Mouse (Mus musculus) MEL (cell line): ENCODE measurements around the gene Zfp111. TPM values are rescaled to one million over a fixed set of nuclear protein-coding genes. Genes with fewer than 3 reads are reported as not detected.

Source experiments
- DNase-seq: peaks from one replicate; pipeline ENCODE4 v3.0.0; 2011; ENCODE audit warnings: low read depth, low spot score
- H3K27ac ChIP-seq: 2 replicates; pipeline ENCODE4 v1.5.1; 2012; ENCODE audit warnings: low read depth, mild to moderate bottlenecking, control low read depth, low read length, moderate library complexity; ENCODE audit not compliant: control insufficient read depth
- H3K27me3 ChIP-seq, 2 experiments: fragments of 150-350 bp in 1 of 2; sonication (generic) in 1 of 2; 2 replicates each; pipeline ENCODE4 v1.6.1; 2012; ENCODE audit warnings: low read length in 2 of 2, mild to moderate bottlenecking in 2 of 2, improper control_type of control experiment in 1 of 2, moderate library complexity in 1 of 2; ENCODE audit not compliant: insufficient read depth in 2 of 2, control insufficient read depth in 1 of 2
- H3K36me3 ChIP-seq, 2 experiments: 2 replicates each; pipeline ENCODE4 v1.6.1; 2012 to 2014; ENCODE audit warnings: low read length in 2 of 2, improper control_type of control experiment in 1 of 2, inconsistent platforms in 1 of 2, mild to moderate bottlenecking in 1 of 2; ENCODE audit not compliant: insufficient read depth in 2 of 2, control insufficient read depth in 1 of 2
- H3K4me1 ChIP-seq, 2 experiments: fragments of 150-350 bp in 1 of 2; sonication (generic) in 1 of 2; 2 replicates each; pipeline ENCODE4 v1.6.1; 2012; ENCODE audit warnings: low read length in 2 of 2, improper control_type of control experiment in 1 of 2, mild to moderate bottlenecking in 1 of 2; ENCODE audit not compliant: insufficient read depth in 2 of 2, control insufficient read depth in 1 of 2
- H3K4me3 ChIP-seq, 2 experiments: fragments of 150-350 bp in 1 of 2; sonication (generic) in 1 of 2; 2 replicates each; pipeline ENCODE4 v1.5.1; 2012; ENCODE audit warnings: low read depth in 2 of 2, low read length in 2 of 2, mild to moderate bottlenecking in 2 of 2, moderate library complexity in 2 of 2, control low read depth in 1 of 2, improper control_type of control experiment in 1 of 2; ENCODE audit not compliant: control insufficient read depth in 1 of 2, insufficient read depth in 1 of 2
- H3K79me2 ChIP-seq: 2 replicates; pipeline ENCODE4 v1.6.1; 2012; ENCODE audit warnings: mild to moderate bottlenecking, low read length, moderate library complexity; ENCODE audit not compliant: control insufficient read depth, poor library complexity, insufficient read depth
- H3K9ac ChIP-seq: 2 replicates; pipeline ENCODE4 v1.6.1; 2012; ENCODE audit warnings: low read depth, mild to moderate bottlenecking, control low read depth, low read length, moderate library complexity; ENCODE audit not compliant: control insufficient read depth, poor library complexity, severe bottlenecking
- H3K9me3 ChIP-seq: fragments of 150-350 bp; sonication (generic); replicated peaks from 2 replicates; pipeline ENCODE4 v1.6.1; 2012; ENCODE audit warnings: mild to moderate bottlenecking, low read length, improper control_type of control experiment, moderate library complexity; ENCODE audit not compliant: insufficient read depth
- CHD1 ChIP-seq: IDR thresholded peaks from 2 replicates; pipeline ENCODE4 v1.6.1; 2012; ENCODE audit warnings: low read depth, mild to moderate bottlenecking, inconsistent platforms, low read length, improper control_type of control experiment
- CTCF ChIP-seq, 3 experiments: IDR thresholded peaks in 2 of 3; conservative IDR thresholded peaks in 1 of 3; 2 replicates each; pipeline ENCODE4 v1.5.1; 2011 to 2012; ENCODE audit warnings: low read length in 3 of 3, low read depth in 2 of 3, mild to moderate bottlenecking in 2 of 3, improper control_type of control experiment in 1 of 3, inconsistent platforms in 1 of 3, mixed read lengths in 1 of 3, moderate library complexity in 1 of 3; ENCODE audit not compliant: control insufficient read depth in 1 of 3, insufficient read depth in 1 of 3, poor library complexity in 1 of 3, severe bottlenecking in 1 of 3
- ELF1 ChIP-seq: IDR thresholded peaks from 2 replicates; pipeline ENCODE4 v1.6.1; 2014; ENCODE audit warnings: low read depth, mild to moderate bottlenecking, inconsistent platforms, low read length, improper control_type of control experiment, moderate library complexity
- EP300 ChIP-seq, 2 experiments: IDR thresholded peaks; 2 replicates each; pipeline ENCODE4 v1.6.1; 2011; ENCODE audit warnings: improper control_type of control experiment in 2 of 2, low read length in 2 of 2, low read depth in 1 of 2, mild to moderate bottlenecking in 1 of 2
- ETS1 ChIP-seq: IDR thresholded peaks from 2 replicates; pipeline ENCODE4 v1.6.1; 2012; ENCODE audit warnings: low read depth, mild to moderate bottlenecking, inconsistent platforms, low read length, improper control_type of control experiment, moderate library complexity
- MAX ChIP-seq: IDR thresholded peaks from 2 replicates; pipeline ENCODE4 v1.6.1; 2011; ENCODE audit warnings: low read length, improper control_type of control experiment
- MAZ ChIP-seq: IDR thresholded peaks from 2 replicates; pipeline ENCODE4 v1.6.1; 2012; ENCODE audit warnings: low read depth, mild to moderate bottlenecking, inconsistent platforms, low read length, improper control_type of control experiment
- MYB ChIP-seq: IDR thresholded peaks from 2 replicates; pipeline ENCODE4 v1.6.1; 2011; ENCODE audit warnings: mild to moderate bottlenecking, low read depth, low read length, improper control_type of control experiment
- MYC ChIP-seq: IDR thresholded peaks from 2 replicates; pipeline ENCODE4 v1.6.1; 2011; ENCODE audit warnings: low read depth, mild to moderate bottlenecking, low read length, improper control_type of control experiment, moderate library complexity
- NELFE ChIP-seq: IDR thresholded peaks from 2 replicates; pipeline ENCODE4 v1.6.1; 2011; ENCODE audit warnings: low read depth, low read length, improper control_type of control experiment
- POLR2A ChIP-seq, 2 experiments: IDR thresholded peaks; 2 replicates each; pipeline ENCODE4 v1.6.1; 2011 to 2012; ENCODE audit warnings: low read length in 2 of 2, mild to moderate bottlenecking in 2 of 2, control low read depth in 1 of 2, improper control_type of control experiment in 1 of 2, low read depth in 1 of 2, moderate library complexity in 1 of 2; ENCODE audit not compliant: control insufficient read depth in 1 of 2, insufficient read depth in 1 of 2, poor library complexity in 1 of 2
- POLR2AphosphoS2 ChIP-seq: IDR thresholded peaks from 2 replicates; pipeline ENCODE4 v1.6.1; 2011; ENCODE audit warnings: low read length, improper control_type of control experiment
- RAD21 ChIP-seq: IDR thresholded peaks from 2 replicates; pipeline ENCODE4 v1.6.1; 2011; ENCODE audit warnings: mild to moderate bottlenecking, low read depth, low read length, improper control_type of control experiment
- SIN3A ChIP-seq: IDR thresholded peaks from 2 replicates; pipeline ENCODE4 v1.6.1; 2012; ENCODE audit warnings: low read length, improper control_type of control experiment, inconsistent platforms
- TBP ChIP-seq: IDR thresholded peaks from 2 replicates; pipeline ENCODE4 v1.8.0; 2011; ENCODE audit warnings: low read depth, low read length, improper control_type of control experiment
- ZC3H11A ChIP-seq: IDR thresholded peaks from 2 replicates; pipeline ENCODE4 v1.6.1; 2012; ENCODE audit warnings: low read depth, mild to moderate bottlenecking, inconsistent platforms, low read length, improper control_type of control experiment
- ZKSCAN1 ChIP-seq: IDR thresholded peaks from 2 replicates; pipeline ENCODE4 v1.6.1; 2012; ENCODE audit warnings: low read depth, mild to moderate bottlenecking, inconsistent platforms, low read length, improper control_type of control experiment, moderate library complexity
- ZMIZ1 ChIP-seq: IDR thresholded peaks from 2 replicates; pipeline ENCODE4 v1.6.1; 2012; ENCODE audit warnings: low read depth, mild to moderate bottlenecking, inconsistent platforms, low read length, improper control_type of control experiment, moderate library complexity
- ZNF384 ChIP-seq: IDR thresholded peaks from 2 replicates; pipeline ENCODE4 v1.6.1; 2012; ENCODE audit warnings: low read depth, mild to moderate bottlenecking, inconsistent platforms, low read length, improper control_type of control experiment
- polyA plus RNA-seq, 2 experiments: library from polyadenylated mRNA; stranded (reverse) in 1 of 2; unstranded in 1 of 2; fragments of >175 nt in 1 of 2; fragments of >200 nt in 1 of 2; gene quantifications; 2 replicates each; pipeline versions ENCODE4 v1.2.1 to v1.2.4; 2012; ENCODE audit warnings: low replicate concordance in 2 of 2, low read depth in 1 of 2; ENCODE audit not compliant: insufficient read length in 2 of 2, insufficient read depth in 1 of 2, missing spikeins in 1 of 2
- total RNA-seq: library from RNA; depleted of rRNA; stranded (reverse); fragments of 300-350 nt; gene quantifications from 2 replicates; pipeline ENCODE4 v1.2.3, GENCODE M21; 2012

The Zfp111 gene
- total and polyA plus RNA-seq, 3 experiments = not detected

DNA sequence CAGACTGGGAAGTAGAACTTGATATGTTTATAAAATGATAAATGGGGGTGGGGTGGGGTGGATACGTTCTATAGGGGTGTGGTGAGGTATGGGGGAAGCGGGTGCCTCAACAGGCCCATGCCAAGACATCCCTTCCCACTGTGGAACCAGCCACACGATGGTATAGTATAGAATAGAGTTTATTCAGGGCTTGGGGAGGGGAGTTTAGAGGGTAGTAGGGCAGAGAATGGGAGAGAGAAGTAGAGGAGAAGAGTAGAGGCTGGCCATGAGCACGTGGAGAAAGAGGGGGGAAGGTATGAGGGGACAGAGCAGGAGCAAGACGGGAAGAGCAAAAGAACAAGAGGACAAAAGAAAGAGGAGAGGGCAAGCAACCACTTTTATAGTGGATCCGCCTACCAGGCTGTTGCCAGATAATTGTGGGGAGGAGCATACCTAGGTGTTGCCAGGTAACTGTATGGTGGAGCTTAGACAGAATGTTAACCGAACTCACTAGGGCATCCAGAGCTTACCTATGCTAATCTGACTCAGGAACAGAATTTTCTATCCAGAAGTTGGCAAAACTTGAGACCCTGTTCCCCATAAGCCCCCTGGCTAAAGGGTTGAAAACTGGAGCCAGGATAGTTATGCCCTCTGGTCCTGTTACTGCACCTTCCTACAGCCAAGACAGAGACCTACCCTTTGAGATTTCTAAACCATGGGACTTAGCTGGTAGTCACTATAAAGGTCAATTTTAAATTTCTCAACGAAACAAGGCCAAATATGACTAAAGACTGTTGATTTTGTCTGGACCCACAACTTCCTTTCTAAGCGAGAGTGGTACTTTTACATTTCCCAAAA is 42.8 kb upstream of the Zfp111 start:
- DNase-seq = no peak
- Histone ChIP-seq H3K27me3 (no peaks in the 10 kb centered on the region), H3K36me3 (no peaks in the 10 kb centered on the region), H3K79me2 (no peaks in the 10 kb centered on the region), H3K27ac (no peak overlapping the region), H3K4me1 (no peaks in the 10 kb centered on the region), H3K4me3 (no peak overlapping the region), H3K9ac (no peak overlapping the region), H3K9me3 (no peaks in the 10 kb centered on the region)
- TF ChIP-seq TBP = no peak

- H3K9me3 ChIP-seq = no peaks in the 10 kb centered on the region
- no peak within 1 kb of the TSS for H3K4me3 ChIP-seq
- H3K36me3 ChIP-seq = no peaks in the 10 kb centered on the region
- no peak for DNase-seq
- H3K79me2 ChIP-seq = no peaks in the 10 kb centered on the region
- no peak for TF ChIP-seq ZKSCAN1
- no peak for TF ChIP-seq ZNF384
- no peak for TF ChIP-seq TBP
- TF ChIP-seq ZC3H11A = no peak
- no peak within 1 kb of the TSS for H3K9ac ChIP-seq
- H3K27ac ChIP-seq = no peak within 1 kb of the TSS
- H3K27me3 ChIP-seq = no peaks in the 10 kb centered on the region; a peak in 1 of 4 replicates
- no peaks in the 10 kb centered on the region for H3K4me1 ChIP-seq
Measured at GRCm38 (mm10) chr7:24237040-24237791, 26.0 kb upstream of the Zfp111 start, which contains the start of gene Zfp109. Gene Zfp109, minus strand, starts transcription at chr7:24237560.

DNA sequence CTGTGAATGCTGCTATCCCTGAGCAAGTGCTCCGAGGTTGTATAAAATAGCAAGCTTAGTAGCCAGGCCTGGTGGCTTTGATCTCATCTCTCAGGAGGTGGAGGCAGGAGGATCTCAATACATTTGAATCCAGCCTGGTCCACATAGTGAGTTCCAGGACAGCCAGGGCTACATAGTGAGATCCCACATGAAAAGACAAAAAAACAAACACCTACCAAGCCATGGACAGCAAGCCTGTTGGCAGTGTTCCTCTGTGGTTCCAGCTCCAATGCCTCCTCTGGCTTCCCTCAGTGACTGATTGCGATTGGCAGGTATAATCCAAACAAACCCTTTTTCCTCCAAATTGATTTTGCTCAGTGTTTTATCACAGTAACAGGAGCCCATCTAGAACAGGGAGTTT is 947 bp downstream of the Zfp111 start:
- H3K27me3 ChIP-seq = no peaks in the 10 kb centered on the region
- no peaks in the 10 kb centered on the region for H3K9me3 ChIP-seq
- H3K27ac ChIP-seq = no peak overlapping the region
- no peaks in the 10 kb centered on the region for H3K79me2 ChIP-seq
- no peaks in the 10 kb centered on the region for H3K36me3 ChIP-seq
- H3K4me3 ChIP-seq = no peak overlapping the region
- DNase-seq = no peak
- H3K4me1 ChIP-seq = no peaks in the 10 kb centered on the region
- no peak for TF ChIP-seq EP300 (IDR thresholded peaks at IDR 0.05; ENCODE audit: low read depth in 1 of 2, low read length in 2 of 2)
- TF ChIP-seq ZMIZ1 = no peak
- no peak for TF ChIP-seq CTCF (IDR thresholded peaks at IDR 0.05 in 2 of 3, conservative IDR thresholded peaks at IDR 0.05 in 1 of 3; ENCODE audit: control insufficient read depth in 1 of 3, insufficient read depth in 1 of 3, low read depth in 2 of 3, low read length in 3 of 3, poor library complexity in 1 of 3, severe bottlenecking in 1 of 3)
- no peak for TF ChIP-seq RAD21
- TF ChIP-seq CHD1 = no peak
- no peak for TF ChIP-seq MYB
- no peak for TF ChIP-seq MAZ
- TF ChIP-seq NELFE = no peak
- TF ChIP-seq ETS1 = no peak
- TF ChIP-seq MAX = no peak
- no peak for TF ChIP-seq SIN3A
- no peak for TF ChIP-seq POLR2AphosphoS2
- no peak for TF ChIP-seq POLR2A (IDR thresholded peaks at IDR 0.05; ENCODE audit: control insufficient read depth in 1 of 2, insufficient read depth in 1 of 2, low read depth in 1 of 2, low read length in 2 of 2, poor library complexity in 1 of 2)
- no peak for TF ChIP-seq ELF1
- TF ChIP-seq MYC = no peak
- no peak overlapping the region for H3K9ac ChIP-seq
